Mouse (Mus musculus): ENCODE measurements around the gene Gas7. TPM values are rescaled to one million over a fixed set of nuclear protein-coding genes. Genes with fewer than 3 reads are reported as not detected.
A peak's percentile ranks its signal among the peaks of the same experiment; 100 is the strongest.

Gene Gas7
- polyA plus RNA-seq, 1 experiment from 2014 or later: 24.4 TPM

- no peak for ATAC-seq (ENCODE audit: insufficient number of reproducible peaks, low FRiP score, low TSS enrichment, low read depth)
- Histone ChIP-seq H3K9ac (no peak overlapping the region), H3K4me2 (replicated peaks) (no peak overlapping the region), H3K4me1 (no peaks in the 10 kb centered on the region), H3K27me3 (no peaks in the 10 kb centered on the region), H3K36me3 (0 out of 2 replicates have a peak, but pooled peaks cover 2% of the 10 kb centered on the region), H3K27ac (replicated peaks) (no peak overlapping the region), H3K4me3 (replicated peaks) (no peak overlapping the region), H3K9me3 (replicated peaks) (no peaks in the 10 kb centered on the region)
- 58% methylated on average over 5 of the region's 5 CpGs for WGBS
These were observed 224.1 kb downstream of the Gas7 start for GRCm38 (mm10) chr11:67679300-67679699.

- Histone ChIP-seq H3K27ac (replicated peaks) (no peak overlapping the region), H3K36me3 (0 out of 2 replicates have a peak, but pooled peaks cover 2% of the 10 kb centered on the region), H3K4me2 (replicated peaks) (no peak overlapping the region), H3K4me1 (no peaks in the 10 kb centered on the region), H3K9ac (no peak overlapping the region), H3K27me3 (no peaks in the 10 kb centered on the region), H3K9me3 (replicated peaks) (no peaks in the 10 kb centered on the region), H3K4me3 (replicated peaks) (no peak overlapping the region)
- 82% methylated on average over 2 of the region's 2 CpGs for WGBS
- ATAC-seq (ENCODE audit: insufficient number of reproducible peaks, low FRiP score, low TSS enrichment, low read depth): no peak
These were observed 224.7 kb downstream of the Gas7 start for GRCm38 (mm10) chr11:67679930-67680329.

- ATAC-seq (ENCODE audit: insufficient number of reproducible peaks, low FRiP score, low TSS enrichment, low read depth): no peak
- Histone ChIP-seq H3K9ac (no peak overlapping the region), H3K36me3 (0 out of 2 replicates have a peak, but pooled peaks cover 2% of the 10 kb centered on the region), H3K27me3 (no peaks in the 10 kb centered on the region), H3K4me1 (no peaks in the 10 kb centered on the region), H3K4me2 (replicated peaks) (no peak overlapping the region), H3K9me3 (replicated peaks) (no peaks in the 10 kb centered on the region), H3K4me3 (replicated peaks) (no peak overlapping the region), H3K27ac (replicated peaks) (no peak overlapping the region)
- 81% methylated on average over 3 of the region's 3 CpGs for WGBS
These were observed 226.6 kb downstream of the Gas7 start for GRCm38 (mm10) chr11:67681871-67682270.

GRCm38 (mm10) chr11:67686109-67686508 is 230.9 kb downstream of the Gas7 start:
- Histone ChIP-seq H3K9me3 (replicated peaks) (no peaks in the 10 kb centered on the region), H3K9ac (no peak overlapping the region), H3K4me3 (replicated peaks) (no peak overlapping the region), H3K4me1 (no peaks in the 10 kb centered on the region), H3K27ac (replicated peaks) (no peak overlapping the region), H3K36me3 (no peaks in the 10 kb centered on the region), H3K4me2 (replicated peaks) (no peak overlapping the region), H3K27me3 (no peaks in the 10 kb centered on the region)
- ATAC-seq (ENCODE audit: insufficient number of reproducible peaks, low FRiP score, low TSS enrichment, low read depth): no peak
- 77% methylated on average over 2 of the region's 2 CpGs for WGBS

GRCm38 (mm10) chr11:67694703-67695376 is 239.6 kb downstream of the Gas7 start, which contains the start of gene Rcvrn:
Gene Rcvrn (plus strand): TSS chr11:67695326.
- H3K9ac ChIP-seq: no peak within 1 kb of the TSS
- no peaks in the 10 kb centered on the region for H3K9me3 ChIP-seq (replicated peaks)
- no peak within 1 kb of the TSS for H3K4me2 ChIP-seq (replicated peaks)
- H3K27me3 ChIP-seq: no peaks in the 10 kb centered on the region
- no peaks in the 10 kb centered on the region for H3K36me3 ChIP-seq
- no peak for ATAC-seq (ENCODE audit: insufficient number of reproducible peaks, low FRiP score, low TSS enrichment, low read depth)
- no peaks in the 10 kb centered on the region for H3K4me1 ChIP-seq
- no peak within 1 kb of the TSS for H3K4me3 ChIP-seq (replicated peaks)
- no peak within 1 kb of the TSS for H3K27ac ChIP-seq (replicated peaks)
- WGBS: 78% methylated on average over 7 of the region's 7 CpGs

- Histone ChIP-seq H3K4me1 (no peaks in the 10 kb centered on the region), H3K9me3 (replicated peaks) (no peaks in the 10 kb centered on the region), H3K27me3 (no peaks in the 10 kb centered on the region), H3K4me3 (replicated peaks) (no peak overlapping the region), H3K4me2 (replicated peaks) (no peak overlapping the region), H3K36me3 (no peaks in the 10 kb centered on the region), H3K9ac (no peak overlapping the region), H3K27ac (replicated peaks) (no peak overlapping the region)
- 80% methylated on average over 4 of the region's 4 CpGs for WGBS
- ATAC-seq (ENCODE audit: insufficient number of reproducible peaks, low FRiP score, low TSS enrichment, low read depth): no peak
These were observed 257.7 kb downstream of the Gas7 start for GRCm38 (mm10) chr11:67712976-67713375.

GRCm38 (mm10) chr11:67715382-67715781 is 260.1 kb downstream of the Gas7 start:
- no peak overlapping the region for H3K27ac ChIP-seq (replicated peaks)
- ATAC-seq (ENCODE audit: insufficient number of reproducible peaks, low FRiP score, low TSS enrichment, low read depth): no peak
- 81% methylated on average over 4 of the region's 4 CpGs for WGBS
- H3K4me1 ChIP-seq: no peaks in the 10 kb centered on the region
- H3K4me3 ChIP-seq (replicated peaks): no peak overlapping the region
- no peak overlapping the region for H3K9ac ChIP-seq
- no peaks in the 10 kb centered on the region for H3K27me3 ChIP-seq
- H3K36me3 ChIP-seq: no peaks in the 10 kb centered on the region
- H3K4me2 ChIP-seq (replicated peaks): no peak overlapping the region
- no peaks in the 10 kb centered on the region for H3K9me3 ChIP-seq (replicated peaks)

- Histone ChIP-seq H3K9ac (no peak overlapping the region), H3K27me3 (no peaks in the 10 kb centered on the region), H3K36me3 (no peaks in the 10 kb centered on the region), H3K4me2 (replicated peaks) (no peak overlapping the region), H3K4me1 (no peaks in the 10 kb centered on the region), H3K9me3 (replicated peaks) (no peaks in the 10 kb centered on the region), H3K4me3 (replicated peaks) (no peak overlapping the region), H3K27ac (replicated peaks) (no peak overlapping the region)
- WGBS: 89% methylated on average over 5 of the region's 5 CpGs
- no peak for ATAC-seq (ENCODE audit: insufficient number of reproducible peaks, low FRiP score, low TSS enrichment, low read depth)
These were observed 266.2 kb downstream of the Gas7 start for GRCm38 (mm10) chr11:67721485-67721884.

GRCm38 (mm10) chr11:67722399-67723156 is 267.3 kb downstream of the Gas7 start:
- H3K4me1 ChIP-seq: peaks cover 8% of the 10 kb centered on the region
- H3K27me3 ChIP-seq: no peaks in the 10 kb centered on the region
- no peaks in the 10 kb centered on the region for H3K36me3 ChIP-seq
- H3K9ac ChIP-seq: no peak overlapping the region
- 35% methylated on average over 7 of the region's 7 CpGs for WGBS
- H3K27ac ChIP-seq (replicated peaks): no peak overlapping the region
- no peak overlapping the region for H3K4me3 ChIP-seq (replicated peaks)
- H3K9me3 ChIP-seq (replicated peaks): no peaks in the 10 kb centered on the region
- H3K4me2 ChIP-seq (replicated peaks): no peak overlapping the region
- no peak for ATAC-seq (ENCODE audit: insufficient number of reproducible peaks, low FRiP score, low TSS enrichment, low read depth)

GRCm38 (mm10) chr11:67723231-67724013 is 268.2 kb downstream of the Gas7 start:
- H3K4me1 ChIP-seq: peaks cover 8% of the 10 kb centered on the region
- no peak overlapping the region for H3K9ac ChIP-seq
- H3K27me3 ChIP-seq: no peaks in the 10 kb centered on the region
- H3K4me2 ChIP-seq (replicated peaks): no peak overlapping the region
- ATAC-seq (ENCODE audit: insufficient number of reproducible peaks, low FRiP score, low TSS enrichment, low read depth): no peak
- no peak overlapping the region for H3K27ac ChIP-seq (replicated peaks)
- no peaks in the 10 kb centered on the region for H3K9me3 ChIP-seq (replicated peaks)
- WGBS: 64% methylated on average over 8 of the region's 8 CpGs
- no peak overlapping the region for H3K4me3 ChIP-seq (replicated peaks)
- H3K36me3 ChIP-seq: no peaks in the 10 kb centered on the region

GRCm38 (mm10) chr11:67727095-67727494 is 271.9 kb downstream of the Gas7 start:
- Histone ChIP-seq H3K36me3 (no peaks in the 10 kb centered on the region), H3K27me3 (no peaks in the 10 kb centered on the region), H3K4me1 (peaks cover 8% of the 10 kb centered on the region), H3K9ac (no peak overlapping the region), H3K4me3 (replicated peaks) (no peak overlapping the region), H3K4me2 (replicated peaks) (no peak overlapping the region), H3K27ac (replicated peaks) (peak overlapping the region; percentile 11; the same call in 1 of the 2 replicates), H3K9me3 (replicated peaks) (no peaks in the 10 kb centered on the region)
- 55% methylated on average over 6 of the region's 6 CpGs for WGBS
- no peak for ATAC-seq (ENCODE audit: insufficient number of reproducible peaks, low FRiP score, low TSS enrichment, low read depth)
